Comparison of ENCODE assay signal across 8 mouse cellular contexts in genomic region chr9:50658941-50659388, GRCm38 (mm10). TPM values are rescaled to one million over a fixed set of nuclear protein-coding genes. Genes with fewer than 3 reads are reported as not detected.
DNase-seq lines count a peak whose midpoint lies in the region; ATAC-seq and TF ChIP-seq lines count a peak whose summit lies in the region.

No protein-coding gene starts in this region.

- H3K4me2 ChIP-seq in intestine, embryonic 14.5 days (ENCODE audit: low read length) = peak overlapping the region; percentile 83
- H3K4me2 ChIP-seq in midbrain, embryonic 15.5 days = peak overlapping the region; percentile 77

- H3K9me3 ChIP-seq in heart, embryonic 10.5 days = no peaks in the 10 kb centered on the region
- no peaks in the 10 kb centered on the region for H3K9me3 ChIP-seq in intestine, embryonic 14.5 days (ENCODE audit: control insufficient read depth, low read length)
- H3K9me3 ChIP-seq in midbrain, embryonic 15.5 days = no peaks in the 10 kb centered on the region

- WGBS in heart, embryonic 10.5 days = under 1% methylated on average over 28 of the region's 28 CpGs
- WGBS in intestine, embryonic 14.5 days = under 1% methylated on average over 28 of the region's 28 CpGs
- 0% methylated on average over 28 of the region's 28 CpGs for WGBS in midbrain, embryonic 15.5 days

- no peak for TF ChIP-seq POLR2A in bone marrow macrophage, adult 2 months (IDR thresholded peaks at IDR 0.05; ENCODE audit: borderline replicate concordance, low read depth, low read length)

- peaks cover 9% of the 10 kb centered on the region for H3K79me3 ChIP-seq in C2C12 (ENCODE audit: low read depth)

- TF ChIP-seq CTCF in C2C12 (IDR thresholded peaks at IDR 0.05; ENCODE audit: control insufficient read depth, insufficient read depth, insufficient read length) = no peak
- TF ChIP-seq CTCF in bone marrow macrophage, adult 2 months (IDR thresholded peaks at IDR 0.05; ENCODE audit: low read depth, low read length) = no peak

- H3K27ac ChIP-seq in heart, embryonic 10.5 days = peak overlapping the region; percentile 97
- H3K27ac ChIP-seq in bone marrow macrophage, adult 2 months (ENCODE audit: insufficient read depth, low read depth, low read length) = no peak overlapping the region
- H3K27ac ChIP-seq in intestine, embryonic 14.5 days (ENCODE audit: low read depth) = peak overlapping the region; percentile 73
- peak overlapping the region; percentile 90 for H3K27ac ChIP-seq in midbrain, embryonic 15.5 days

- peak overlapping the region; percentile 72 for H3K9ac ChIP-seq in intestine, embryonic 14.5 days (ENCODE audit: low read length)
- peak overlapping the region; percentile 80 for H3K9ac ChIP-seq in midbrain, embryonic 15.5 days

- H3K4me1 ChIP-seq in heart, embryonic 10.5 days = peaks cover 14% of the 10 kb centered on the region
- H3K4me1 ChIP-seq in bone marrow macrophage, adult 2 months (ENCODE audit: control insufficient read depth, insufficient read depth, low read length) = peaks cover 8% of the 10 kb centered on the region
- peaks cover 12% of the 10 kb centered on the region for H3K4me1 ChIP-seq in intestine, embryonic 14.5 days (replicated peaks; ENCODE audit: control insufficient read depth, insufficient read depth, low read length)
- H3K4me1 ChIP-seq in midbrain, embryonic 15.5 days = peaks cover 21% of the 10 kb centered on the region

- peaks cover 37% of the 10 kb centered on the region for H3K36me3 ChIP-seq in heart, embryonic 10.5 days
- H3K36me3 ChIP-seq in C2C12 (ENCODE audit: control insufficient read depth, insufficient read depth) = peaks cover 16% of the 10 kb centered on the region
- peaks cover 25% of the 10 kb centered on the region for H3K36me3 ChIP-seq in intestine, embryonic 14.5 days (ENCODE audit: control insufficient read depth, insufficient read depth, low read length)
- H3K36me3 ChIP-seq in midbrain, embryonic 15.5 days (replicated peaks) = peaks cover 14% of the 10 kb centered on the region; the same call in 1 of the 2 replicates

- H3K4me3 ChIP-seq in heart, embryonic 10.5 days = peak overlapping the region; percentile 77
- H3K4me3 ChIP-seq in C2C12 (ENCODE audit: insufficient read depth, poor library complexity, severe bottlenecking) = peak overlapping the region; percentile 75
- peak overlapping the region; percentile 84 for H3K4me3 ChIP-seq in bone marrow macrophage, adult 2 months (ENCODE audit: insufficient read depth, low read length)
- H3K4me3 ChIP-seq in intestine, embryonic 14.5 days (ENCODE audit: low read depth, low read length) = peak overlapping the region; percentile 84
- peak overlapping the region; percentile 68 for H3K4me3 ChIP-seq in midbrain, embryonic 15.5 days

- H3K79me2 ChIP-seq in C2C12 (ENCODE audit: control insufficient read depth, insufficient read depth) = peaks cover 16% of the 10 kb centered on the region

- ATAC-seq in intestine, embryonic 14.5 days (replicated peaks; ENCODE audit: low FRiP score, low TSS enrichment, low read depth) = no peak; the same call in none of the 2 replicates
- ATAC-seq in midbrain, embryonic 15.5 days (replicated peaks) = peak; percentile 74; the same call in 1 of the 2 replicates

- no peak for DNase-seq in heart, embryonic 10.5 days (ENCODE audit: low spot score)
- DNase-seq in heart, adult 11 months = no peak
- no peak for DNase-seq in intestine, embryonic 14.5 days (ENCODE audit: low spot score)
- no peak for DNase-seq in ovary, postnatal 10 days (ENCODE audit: low spot score)
- DNase-seq in thymus, postnatal 14 days = no peak

- no peaks in the 10 kb centered on the region for H3K27me3 ChIP-seq in heart, embryonic 10.5 days (ENCODE audit: insufficient read depth, poor library complexity, severe bottlenecking)
- H3K27me3 ChIP-seq in C2C12 (ENCODE audit: control insufficient read depth, insufficient read depth, insufficient read length) = no peaks in the 10 kb centered on the region
- H3K27me3 ChIP-seq in intestine, embryonic 14.5 days (replicated peaks; ENCODE audit: control insufficient read depth, insufficient read depth, low read length) = no peaks in the 10 kb centered on the region
- no peaks in the 10 kb centered on the region for H3K27me3 ChIP-seq in midbrain, embryonic 15.5 days (replicated peaks)

- peak overlapping the region; percentile 84 for H3ac ChIP-seq in C2C12 (ENCODE audit: control insufficient read depth, insufficient read length, low read depth)

TF ChIP-seq in C2C12, 6 proteins besides CTCF, POLR2A, EP300 and RAD21:
- no peak for TF ChIP-seq FOSL1 (IDR thresholded peaks at IDR 0.05; ENCODE audit: insufficient read depth, low read length, poor library complexity, severe bottlenecking)
- TF ChIP-seq MAX (IDR thresholded peaks at IDR 0.05) = no peak
- no peak for TF ChIP-seq USF1 (IDR thresholded peaks at IDR 0.05; ENCODE audit: low read depth)
TF ChIP-seq in C2C12: peak in this region for 0.

RNA-seq across cellular contexts. Expression of gene Dlat, which starts 0.6 kb away (rescaled TPM):
- 105 and 151 TPM in 2 replicates for polyA plus RNA-seq in heart, embryonic 10.5 days (2016; fragmentation: Nextera tagmentation; extraction: Ambion mirVana)
- polyA plus RNA-seq in C2C12 (2012; fragmentation: generic; extraction: Trizol) = 42.1 TPM
- polyA plus RNA-seq in bone marrow macrophage, adult 2 months (2012; ENCODE audit: insufficient read depth, insufficient read length, missing spikeins) = 29.3 and 32.1 TPM in 2 replicates
- polyA plus RNA-seq in intestine, embryonic 14.5 days (2014; fragmentation: Nextera tagmentation; extraction: Ambion mirVana) = 52.9 and 60.9 TPM in 2 replicates
- 43.9 and 51.9 TPM in 2 replicates for polyA plus RNA-seq in midbrain, embryonic 15.5 days (2015; fragmentation: Nextera tagmentation; extraction: Ambion mirVana)

RNA-seq across cellular contexts. Expression of gene Nkapd1, which starts 41.7 kb away (rescaled TPM):
- polyA plus RNA-seq in heart, embryonic 10.5 days (2016; fragmentation: Nextera tagmentation; extraction: Ambion mirVana) = 14.8 and 20.8 TPM in 2 replicates
- polyA plus RNA-seq in C2C12 (2012; fragmentation: generic; extraction: Trizol) = 3.6 TPM
- 14.4 and 19.0 TPM in 2 replicates for polyA plus RNA-seq in bone marrow macrophage, adult 2 months (2012; ENCODE audit: insufficient read depth, insufficient read length, missing spikeins)
- 20.7 and 24.7 TPM in 2 replicates for polyA plus RNA-seq in intestine, embryonic 14.5 days (2014; fragmentation: Nextera tagmentation; extraction: Ambion mirVana)
- polyA plus RNA-seq in midbrain, embryonic 15.5 days (2015; fragmentation: Nextera tagmentation; extraction: Ambion mirVana) = 20.0 and 20.3 TPM in 2 replicates

RNA-seq across cellular contexts. Expression of gene Pih1d2, which starts 41.8 kb away (rescaled TPM):
- polyA plus RNA-seq in heart, embryonic 10.5 days (2016; fragmentation: Nextera tagmentation; extraction: Ambion mirVana) = 3.4 and 5.3 TPM in 2 replicates
- polyA plus RNA-seq in C2C12 (2012; fragmentation: generic; extraction: Trizol) = 2.5 TPM
- 0.55 TPM in 1 of 2 replicates, not detected in the other for polyA plus RNA-seq in bone marrow macrophage, adult 2 months (2012; ENCODE audit: insufficient read depth, insufficient read length, missing spikeins)
- 2.3 and 3.8 TPM in 2 replicates for polyA plus RNA-seq in intestine, embryonic 14.5 days (2014; fragmentation: Nextera tagmentation; extraction: Ambion mirVana)
- polyA plus RNA-seq in midbrain, embryonic 15.5 days (2015; fragmentation: Nextera tagmentation; extraction: Ambion mirVana) = 4.7 and 5.6 TPM in 2 replicates

RNA-seq across cellular contexts. Expression of gene Timm8b, which starts 55.3 kb away (rescaled TPM):
- polyA plus RNA-seq in heart, embryonic 10.5 days (2016; fragmentation: Nextera tagmentation; extraction: Ambion mirVana) = 288 and 294 TPM in 2 replicates
- polyA plus RNA-seq in C2C12 (2012; fragmentation: generic; extraction: Trizol) = 195 TPM
- polyA plus RNA-seq in bone marrow macrophage, adult 2 months (2012; ENCODE audit: insufficient read depth, insufficient read length, missing spikeins) = 56.0 and 61.1 TPM in 2 replicates
- polyA plus RNA-seq in intestine, embryonic 14.5 days (2014; fragmentation: Nextera tagmentation; extraction: Ambion mirVana) = 297 and 341 TPM in 2 replicates
- 322 and 333 TPM in 2 replicates for polyA plus RNA-seq in midbrain, embryonic 15.5 days (2015; fragmentation: Nextera tagmentation; extraction: Ambion mirVana)

RNA-seq across cellular contexts. Expression of gene Sdhd, which starts 55.4 kb away (rescaled TPM):
- 552 and 673 TPM in 2 replicates for polyA plus RNA-seq in heart, embryonic 10.5 days (2016; fragmentation: Nextera tagmentation; extraction: Ambion mirVana)
- polyA plus RNA-seq in C2C12 (2012; fragmentation: generic; extraction: Trizol) = 244 TPM
- polyA plus RNA-seq in bone marrow macrophage, adult 2 months (2012; ENCODE audit: insufficient read depth, insufficient read length, missing spikeins) = 133 and 155 TPM in 2 replicates
- 407 and 414 TPM in 2 replicates for polyA plus RNA-seq in intestine, embryonic 14.5 days (2014; fragmentation: Nextera tagmentation; extraction: Ambion mirVana)
- 232 and 244 TPM in 2 replicates for polyA plus RNA-seq in midbrain, embryonic 15.5 days (2015; fragmentation: Nextera tagmentation; extraction: Ambion mirVana)
